Mouse (Mus musculus) stomach, postnatal 0 days (tissue): ENCODE results near the gene Trim34b. TPM values are rescaled to one million over a fixed set of nuclear protein-coding genes. Genes with fewer than 3 reads are reported as not detected.
"Not testable (repeated sequence)": the region's sequence is repeated elsewhere in the genome, so short reads cannot be mapped to it uniquely, and the experiment has no call there.

Experiments
- ATAC-seq: fragments of 200-750 bp; cut with Nextera tagmentation; 2 replicates; pipeline ENCODE4 v1.8.0; 2017; ENCODE audit not compliant: low FRiP score, low TSS enrichment
- DNase-seq: peaks from one replicate; pipeline ENCODE4 v3.0.0-alpha.2; 2016; ENCODE audit warnings: low spot score
- H3K27ac ChIP-seq: fragments of 300-500 bp; sonication (generic); replicated peaks from 2 replicates; pipeline ENCODE4 v1.5.1; 2014; ENCODE audit warnings: mild to moderate bottlenecking, control low read depth
- H3K27me3 ChIP-seq: fragments of 300-500 bp; sonication (generic); 2 replicates; pipeline ENCODE4 v1.6.1; 2014; ENCODE audit warnings: low read length; ENCODE audit not compliant: control insufficient read depth, insufficient read depth
- H3K36me3 ChIP-seq: fragments of 300-500 bp; sonication (generic); 2 replicates; pipeline ENCODE4 v1.6.1; 2014; ENCODE audit warnings: low read length, mixed read lengths; ENCODE audit not compliant: control insufficient read depth, insufficient read depth
- H3K4me1 ChIP-seq: fragments of 300-500 bp; sonication (generic); replicated peaks from 2 replicates; pipeline ENCODE4 v1.6.1; 2014; ENCODE audit warnings: antibody characterized with exemption; ENCODE audit not compliant: control insufficient read depth, insufficient read depth
- H3K4me2 ChIP-seq: fragments of 300-500 bp; sonication (generic); replicated peaks from 2 replicates; pipeline ENCODE4 v1.6.1; 2014; ENCODE audit warnings: low read depth, mild to moderate bottlenecking, control low read depth, moderate library complexity
- H3K4me3 ChIP-seq: fragments of 300-500 bp; sonication (generic); 2 replicates; pipeline ENCODE4 v1.5.1; 2014; ENCODE audit warnings: low read depth, low read length, control low read depth
- H3K9ac ChIP-seq: fragments of 300-500 bp; sonication (generic); 2 replicates; pipeline ENCODE4 v1.6.1; 2014; ENCODE audit warnings: mild to moderate bottlenecking, low read length, control low read depth, mixed read lengths
- H3K9me3 ChIP-seq: fragments of 300-500 bp; sonication (generic); 2 replicates; pipeline ENCODE4 v1.6.1; 2016; ENCODE audit warnings: low read length; ENCODE audit not compliant: control insufficient read depth
- CTCF ChIP-seq: IDR thresholded peaks from 2 replicates; pipeline ENCODE4 v1.5.1; 2016; ENCODE audit warnings: antibody characterized with exemption, low read depth, mild to moderate bottlenecking, moderate library complexity
- EP300 ChIP-seq: optimal IDR thresholded peaks from 2 replicates; pipeline ENCODE3; 2016; ENCODE audit warnings: antibody characterized with exemption
- WGBS: fragments of 180-500 bp; shearing (Covaris S2); extraction: QIAGEN DNeasy Blood & Tissue Kit; methylation state at CpG from one replicate; pipeline ENCODE4 v1.1.7; 2014; 5-methylcytosine and 5-hydroxymethylcytosine counted together
- polyA plus RNA-seq: library from polyadenylated mRNA; unstranded; fragments of >200 nt; fragmentation: Nextera tagmentation; extraction: Ambion mirVana; gene quantifications from 2 replicates; pipeline ENCODE4 v1.2.1, GENCODE M21; 2015

Trim34b gene
- polyA plus RNA-seq = not detected in 2 replicates

- not testable (repeated sequence) for H3K9ac ChIP-seq, H3K36me3 ChIP-seq, H3K27ac ChIP-seq, H3K4me3 ChIP-seq, ATAC-seq, DNase-seq, H3K9me3 ChIP-seq, H3K4me2 ChIP-seq, H3K4me1 ChIP-seq, H3K27me3 ChIP-seq
- 94% methylated on average over 2 of the region's 2 CpGs for WGBS
These were observed at the start of gene Trim34b for GRCm38 (mm10) chr7:104329171-104329570. Trim34b (plus strand) TSS chr7:104329471.

GRCm38 (mm10) chr7:104287576-104288443 lies 41.5 kb upstream of the Trim34b start, which contains the start of gene Trim5:
Trim5 (minus strand) TSS chr7:104288094.
- H3K9ac ChIP-seq, H3K27ac ChIP-seq, H3K36me3 ChIP-seq, H3K9me3 ChIP-seq, H3K4me1 ChIP-seq, H3K27me3 ChIP-seq: not testable (repeated sequence)
- peak; percentile 27 for DNase-seq
- WGBS = 33% methylated on average over 14 of the region's 14 CpGs
- ATAC-seq = peak; percentile 99
- H3K4me3 ChIP-seq = peak within 1 kb of the TSS; percentile 29
- H3K4me2 ChIP-seq = peak within 1 kb of the TSS; percentile 36

- Histone ChIP-seq H3K27me3 (no peaks in the 10 kb centered on the region), H3K4me2 (no peak overlapping the region), H3K36me3 (no peaks in the 10 kb centered on the region), H3K4me3 (no peak overlapping the region), H3K4me1 (no peaks in the 10 kb centered on the region), H3K27ac (no peak overlapping the region), H3K9me3 (no peaks in the 10 kb centered on the region), H3K9ac (no peak overlapping the region)
- no peak for ATAC-seq
- 78% methylated on average over 1 of the region's 1 CpGs for WGBS
- TF ChIP-seq CTCF = no peak
- no peak for DNase-seq
These were observed 38.6 kb upstream of the Trim34b start for GRCm38 (mm10) chr7:104290641-104291040.

- Histone ChIP-seq H3K9me3 (no peaks in the 10 kb centered on the region), H3K27ac (no peak overlapping the region), H3K36me3 (no peaks in the 10 kb centered on the region), H3K9ac (no peak overlapping the region), H3K4me1 (no peaks in the 10 kb centered on the region), H3K27me3 (no peaks in the 10 kb centered on the region), H3K4me2 (no peak overlapping the region), H3K4me3 (no peak overlapping the region)
- DNase-seq (no peak), ATAC-seq (no peak)
- WGBS = 82% methylated on average over 5 of the region's 5 CpGs
- no peak for TF ChIP-seq EP300
- TF ChIP-seq CTCF = no peak
These were observed 37.5 kb upstream of the Trim34b start for GRCm38 (mm10) chr7:104291638-104292400.

GRCm38 (mm10) chr7:104314796-104315353 lies 14.4 kb upstream of the Trim34b start:
- DNase-seq = peak; percentile 20
- Histone ChIP-seq H3K27me3 (no peaks in the 10 kb centered on the region), H3K4me3 (peak overlapping the region; percentile 47), H3K4me2 (peak overlapping the region; percentile 51), H3K9me3 (no peaks in the 10 kb centered on the region), H3K9ac (peak overlapping the region; percentile 56), H3K27ac (peak overlapping the region; percentile 61; the same call in 1 of the 2 replicates), H3K36me3 (no peaks in the 10 kb centered on the region), H3K4me1 (no peaks in the 10 kb centered on the region)
- TF ChIP-seq EP300 (no peak), CTCF (no peak)
- 9% methylated on average over 15 of the region's 15 CpGs for WGBS
- ATAC-seq = peak; percentile 75

GRCm38 (mm10) chr7:104315369-104316080 lies 13.7 kb upstream of the Trim34b start, which contains the start of gene Trim12a:
Trim12a (minus strand) TSS chr7:104315466.
- H3K4me1 ChIP-seq, H3K27me3 ChIP-seq, DNase-seq, H3K9me3 ChIP-seq, H3K36me3 ChIP-seq: not testable (repeated sequence)
- Histone ChIP-seq H3K9ac (peak within 1 kb of the TSS; percentile 56), H3K27ac (peak within 1 kb of the TSS; percentile 61; the same call in 1 of the 2 replicates), H3K4me3 (peak within 1 kb of the TSS; percentile 47), H3K4me2 (peak within 1 kb of the TSS; percentile 51)
- WGBS = 11% methylated on average over 4 of the region's 4 CpGs
- peak; percentile 98 for ATAC-seq
